Mouse (Mus musculus): ENCODE results near the gene Neurog3.

Neurog3 gene

DNA sequence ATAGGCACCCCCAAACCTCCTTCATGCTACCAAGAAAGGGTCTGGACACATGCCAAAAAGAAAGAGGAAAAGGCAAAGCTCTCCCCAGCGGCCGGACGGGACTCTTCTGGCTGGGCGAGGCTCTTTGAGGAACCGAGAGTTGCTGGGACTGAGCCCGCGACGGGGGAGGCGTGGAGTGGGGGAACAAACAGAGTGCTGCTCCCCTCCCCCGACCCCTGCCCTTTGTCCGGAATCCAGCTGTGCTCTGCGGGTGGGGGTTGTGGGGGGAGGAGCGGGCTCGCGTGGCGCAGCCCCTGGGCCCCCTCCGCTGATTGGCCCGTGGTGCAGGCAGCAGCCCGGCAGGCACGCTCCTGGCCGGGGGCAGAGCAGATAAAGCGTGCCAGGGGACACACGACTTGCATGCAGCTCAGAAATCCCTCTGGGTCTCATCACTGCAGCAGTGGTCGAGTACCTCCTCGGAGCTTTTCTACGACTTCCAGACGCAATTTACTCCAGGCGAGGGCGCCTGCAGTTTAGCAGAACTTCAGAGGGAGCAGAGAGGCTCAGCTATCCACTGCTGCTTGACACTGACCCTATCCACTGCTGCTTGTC, at the start of gene Neurog3:
Neurog3 (plus strand) TSS at position 400 of the 591 bp plus-strand sequence.
- DNase-seq (ENCODE audit: low read depth): no peak

DNA sequence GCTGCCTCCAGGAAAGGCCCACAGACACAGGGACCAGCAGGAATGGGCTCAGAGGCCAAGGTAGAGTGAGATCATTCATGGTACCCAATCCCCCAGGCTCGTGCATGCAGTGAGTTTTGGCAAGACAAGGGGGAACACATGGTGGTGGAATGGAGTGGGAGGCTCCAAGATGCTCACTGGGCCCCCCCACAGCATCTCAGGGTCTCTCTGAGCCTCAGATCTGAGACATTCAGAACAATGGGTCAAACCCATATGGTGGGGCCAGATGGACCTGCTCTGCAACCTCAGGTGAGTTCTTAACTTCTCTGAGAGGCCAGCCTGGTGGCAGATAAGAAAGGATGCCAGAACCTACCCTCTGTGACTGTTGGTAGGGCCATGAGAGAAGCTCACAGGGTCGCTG, 46.8 kb upstream of the Neurog3 start:
- DNase-seq (ENCODE audit: low read depth): no peak

DNA sequence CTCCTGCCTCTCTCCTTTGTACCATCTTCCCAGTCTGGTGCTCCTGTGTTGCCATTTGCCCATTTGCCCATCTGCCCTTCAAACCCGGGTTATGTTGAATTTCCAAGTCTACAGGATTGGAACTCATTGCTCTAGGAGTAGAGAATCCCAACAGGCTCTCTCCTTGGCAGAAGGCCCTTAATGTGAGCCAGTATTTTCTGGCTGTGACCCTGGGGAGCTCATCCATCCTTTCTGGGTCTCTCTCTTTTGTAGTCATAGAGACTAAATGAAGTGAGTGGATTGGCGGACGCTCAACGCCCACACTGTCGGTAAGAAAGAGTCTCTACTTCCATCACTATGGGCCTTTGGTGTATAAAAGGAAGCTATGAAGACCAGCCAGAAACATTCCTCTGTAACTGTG, 46.1 kb upstream of the Neurog3 start:
- DNase-seq (ENCODE audit: low read depth): no peak

DNA sequence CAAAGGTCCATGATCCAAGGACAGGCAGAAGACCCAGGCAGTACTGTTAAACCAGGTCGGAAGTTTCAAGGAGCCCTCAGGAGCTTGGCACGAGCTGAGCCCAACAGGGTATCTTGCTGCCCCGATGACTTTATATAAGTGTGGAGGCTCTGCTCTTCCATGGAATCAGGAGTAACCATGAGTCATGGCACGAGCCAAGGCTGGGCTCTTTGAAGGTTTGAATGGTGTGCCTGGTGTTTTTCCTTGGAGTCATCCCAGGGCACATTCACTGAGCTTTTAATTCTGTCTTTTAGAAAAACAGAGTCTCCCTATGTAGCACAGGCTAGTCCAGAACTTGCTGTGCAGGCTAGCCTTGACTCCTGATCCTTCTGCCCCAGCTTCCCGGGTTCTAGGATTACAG, 44.5 kb upstream of the Neurog3 start:
- DNase-seq (ENCODE audit: low read depth): no peak

DNA sequence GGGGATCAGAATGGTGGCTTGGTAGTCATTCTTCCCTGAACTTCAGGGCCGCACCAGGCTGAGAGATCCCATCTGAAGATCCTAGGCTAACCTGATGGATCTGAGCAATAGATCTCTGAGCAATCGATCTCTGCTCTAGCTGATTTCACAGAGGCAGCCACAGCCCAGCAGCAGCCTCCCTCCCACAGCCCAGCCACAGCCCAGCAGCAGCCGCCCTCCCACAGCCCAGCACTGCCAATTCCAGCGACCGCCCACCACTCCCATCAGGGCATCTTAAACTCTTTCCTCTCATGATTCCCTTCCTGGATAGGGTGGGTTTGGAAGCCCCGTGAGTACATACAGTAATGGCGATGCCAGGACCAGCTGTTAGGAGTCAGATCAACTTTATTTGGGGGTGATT, 43.8 kb upstream of the Neurog3 start:
- no peak for DNase-seq (ENCODE audit: low read depth)

DNA sequence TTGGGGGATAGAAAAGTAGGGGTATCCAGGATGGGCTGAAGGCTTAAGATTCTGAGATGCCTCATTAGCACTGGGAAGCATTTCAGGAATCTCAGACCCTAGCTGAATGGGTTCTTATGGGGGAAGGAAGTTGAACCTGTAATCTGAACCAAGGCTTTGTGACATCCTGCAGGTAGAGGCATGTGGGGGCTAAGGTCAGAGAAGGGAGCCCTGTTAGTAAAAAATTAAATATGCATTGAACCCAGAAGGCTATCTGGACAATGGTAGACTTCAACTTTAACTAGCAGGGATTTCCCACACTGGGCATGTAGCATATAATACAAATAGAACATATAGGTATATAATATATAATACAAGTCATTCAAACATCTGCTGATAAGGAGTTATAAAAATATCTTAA, 43.4 kb upstream of the Neurog3 start:
- no peak for DNase-seq (ENCODE audit: low read depth)

DNA sequence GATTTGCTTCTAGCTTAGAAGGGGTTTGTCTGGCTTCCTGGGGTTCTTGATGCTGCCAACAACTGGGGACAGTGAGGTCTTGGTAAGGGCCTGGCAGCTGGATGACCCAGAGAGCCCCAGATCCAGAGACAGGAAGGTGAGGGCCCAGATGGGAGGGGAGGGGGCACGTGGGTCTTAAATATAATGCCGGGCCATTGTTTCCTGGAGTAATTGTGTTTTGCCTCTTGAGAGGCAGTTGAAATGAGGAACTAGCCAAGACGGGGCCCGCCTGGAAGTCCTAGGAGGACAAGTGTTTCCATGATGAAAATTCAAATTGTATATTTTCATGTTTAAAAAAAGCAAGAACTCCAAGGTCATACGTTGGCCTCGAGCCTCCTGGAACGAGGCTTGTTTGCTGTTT, 39.0 kb upstream of the Neurog3 start:
- DNase-seq (ENCODE audit: low read depth): no peak

DNA sequence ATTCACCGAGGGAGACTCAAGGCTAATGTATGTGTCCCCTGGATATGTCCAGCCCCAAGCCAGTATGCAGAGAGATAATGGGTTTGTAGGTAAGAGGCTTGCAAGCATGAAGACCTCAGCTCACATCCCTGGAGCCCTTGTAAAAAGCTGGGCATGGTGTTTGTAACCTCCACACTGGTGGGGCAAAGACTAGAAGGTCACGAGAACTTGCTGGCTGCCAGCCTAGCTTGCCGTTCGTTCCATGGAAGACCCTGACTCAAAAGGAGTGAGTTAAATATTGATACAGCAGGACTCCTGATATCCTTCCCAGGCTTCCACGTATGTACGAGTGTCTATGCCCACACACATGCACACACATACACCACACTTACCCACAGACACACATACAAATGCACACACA, 38.5 kb upstream of the Neurog3 start:
- DNase-seq (ENCODE audit: low read depth): no peak

DNA sequence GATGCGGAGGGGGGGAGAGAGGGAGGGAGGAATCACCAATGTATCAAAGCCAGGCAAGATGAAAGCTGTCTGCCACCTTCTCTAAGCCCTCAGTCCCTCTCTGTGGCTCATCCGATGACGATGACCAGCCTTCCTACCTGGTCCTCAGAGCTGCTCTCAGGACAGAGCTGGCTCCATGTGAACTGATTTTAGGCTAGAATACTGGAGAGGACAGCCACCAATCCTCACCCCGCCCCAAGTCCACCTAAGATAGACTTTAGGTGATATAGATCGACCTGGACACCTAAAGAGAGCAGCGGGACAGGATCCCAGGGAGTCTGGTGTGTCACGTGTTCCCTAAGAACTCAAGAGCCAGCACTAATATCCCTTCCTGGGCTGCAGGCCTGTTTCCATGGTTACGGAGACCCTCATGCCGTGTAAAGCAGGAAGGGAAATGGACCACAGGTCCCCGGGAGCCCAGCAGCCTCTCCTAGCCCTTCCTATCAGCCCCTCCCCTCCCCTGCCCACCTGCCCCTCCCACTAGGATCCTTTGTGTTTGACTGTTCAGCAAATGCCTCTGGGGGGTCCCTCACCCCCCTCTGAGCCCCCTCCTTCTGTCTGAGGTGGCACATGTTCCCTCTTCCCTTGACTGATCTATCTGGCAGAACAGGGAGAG, 33.0 kb upstream of the Neurog3 start:
- no peak for DNase-seq (ENCODE audit: low read depth)

DNA sequence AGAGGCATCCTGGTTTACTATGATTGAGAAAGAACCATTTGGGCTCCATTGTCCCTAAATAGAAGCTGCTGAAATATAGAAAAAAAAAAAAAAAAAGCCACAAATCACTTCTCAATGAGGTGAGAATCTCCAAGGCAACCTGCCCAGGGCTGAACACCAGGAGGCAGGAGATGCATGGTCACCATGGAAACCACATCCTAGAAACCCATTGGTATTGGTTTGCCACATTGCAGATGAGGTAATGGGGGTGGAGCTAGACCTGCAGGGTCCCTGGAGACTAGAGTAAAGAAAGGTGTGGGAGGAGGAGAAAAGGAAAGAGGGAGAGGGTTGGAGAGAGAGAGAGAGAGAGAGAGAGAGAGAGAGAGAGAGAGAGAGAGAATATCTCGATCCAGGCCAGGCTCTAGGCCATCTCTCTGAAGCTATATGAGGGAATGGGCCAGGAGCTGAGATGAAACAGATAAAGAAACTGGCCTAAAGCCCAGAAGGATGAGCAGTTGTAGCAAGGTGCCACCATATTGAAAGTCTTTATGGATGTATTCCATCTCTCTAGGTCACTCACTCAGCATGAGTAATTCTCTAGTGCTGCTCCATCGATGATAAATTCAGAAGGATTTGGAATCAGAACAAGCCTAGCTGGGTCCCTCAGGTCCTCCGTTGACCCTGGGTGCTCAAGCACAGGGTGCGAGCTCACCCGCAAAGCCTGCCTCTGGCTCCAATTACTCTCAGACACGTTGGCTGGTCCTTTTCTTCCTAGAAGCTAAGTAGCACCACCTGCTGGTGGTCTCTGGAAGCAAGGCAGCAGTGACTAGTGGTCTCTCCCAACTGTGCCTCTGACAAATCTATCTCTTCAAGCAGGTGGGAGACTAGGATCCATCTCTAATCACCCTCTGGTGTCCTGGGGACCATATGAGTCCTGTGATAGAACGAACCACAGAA, 31.1 kb upstream of the Neurog3 start:
- peak; percentile 20 for DNase-seq (ENCODE audit: low read depth)

DNA sequence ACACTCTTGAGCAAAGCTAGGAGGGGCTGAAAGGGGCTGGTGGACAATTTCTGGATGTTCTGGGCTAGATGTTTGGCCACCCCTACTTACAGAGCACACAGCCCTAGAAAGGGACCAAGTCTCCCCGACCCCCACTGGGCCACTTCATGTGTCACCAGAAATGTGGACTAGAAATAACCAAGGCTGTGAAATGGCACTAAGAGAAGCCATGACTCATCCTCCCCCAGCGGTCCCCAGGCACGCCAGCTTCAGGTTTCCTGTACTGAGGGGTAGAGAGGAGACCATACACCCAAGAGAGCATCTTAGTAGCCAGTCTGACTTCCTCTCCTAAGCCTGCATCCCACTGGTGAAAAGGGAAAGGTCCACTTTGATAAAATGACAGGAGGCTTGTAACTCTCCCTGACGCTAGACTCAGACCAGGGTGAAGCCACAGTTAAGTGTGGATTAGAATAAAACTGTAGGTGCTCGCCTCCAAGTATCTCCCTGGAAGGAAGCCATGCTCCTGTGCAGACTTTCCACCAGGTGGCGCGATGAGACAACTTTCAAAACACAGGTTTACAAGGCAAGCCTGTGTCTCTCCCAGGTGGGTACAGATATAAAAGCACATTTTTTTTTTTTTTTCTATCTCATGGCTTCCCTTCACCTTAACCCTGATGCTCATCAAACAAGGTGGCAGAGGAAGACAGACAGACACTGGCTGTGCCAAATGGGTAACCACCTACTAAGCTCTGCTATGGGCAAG, 27.9 kb upstream of the Neurog3 start:
- DNase-seq (ENCODE audit: low read depth): peak; percentile 40

DNA sequence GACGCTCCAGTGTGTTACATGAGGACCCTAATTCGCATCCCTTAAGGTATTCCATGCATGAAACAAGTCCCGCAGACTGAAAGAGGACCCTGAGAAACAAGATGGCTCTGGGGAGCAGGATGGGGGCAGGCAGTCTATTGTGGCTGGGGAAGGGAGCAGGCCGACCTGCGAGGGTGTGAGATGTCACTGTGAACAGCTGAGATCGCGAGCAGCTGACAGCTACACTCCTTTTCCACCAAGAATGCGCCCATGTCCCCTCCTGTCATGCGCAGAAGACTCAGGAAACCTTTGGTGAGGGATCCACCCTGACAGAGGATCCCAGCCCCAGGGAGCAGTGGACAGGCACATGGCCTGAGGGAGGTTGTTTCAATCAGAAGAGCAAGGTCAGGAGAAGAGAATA, 25.8 kb upstream of the Neurog3 start:
- no peak for DNase-seq (ENCODE audit: low read depth)

DNA sequence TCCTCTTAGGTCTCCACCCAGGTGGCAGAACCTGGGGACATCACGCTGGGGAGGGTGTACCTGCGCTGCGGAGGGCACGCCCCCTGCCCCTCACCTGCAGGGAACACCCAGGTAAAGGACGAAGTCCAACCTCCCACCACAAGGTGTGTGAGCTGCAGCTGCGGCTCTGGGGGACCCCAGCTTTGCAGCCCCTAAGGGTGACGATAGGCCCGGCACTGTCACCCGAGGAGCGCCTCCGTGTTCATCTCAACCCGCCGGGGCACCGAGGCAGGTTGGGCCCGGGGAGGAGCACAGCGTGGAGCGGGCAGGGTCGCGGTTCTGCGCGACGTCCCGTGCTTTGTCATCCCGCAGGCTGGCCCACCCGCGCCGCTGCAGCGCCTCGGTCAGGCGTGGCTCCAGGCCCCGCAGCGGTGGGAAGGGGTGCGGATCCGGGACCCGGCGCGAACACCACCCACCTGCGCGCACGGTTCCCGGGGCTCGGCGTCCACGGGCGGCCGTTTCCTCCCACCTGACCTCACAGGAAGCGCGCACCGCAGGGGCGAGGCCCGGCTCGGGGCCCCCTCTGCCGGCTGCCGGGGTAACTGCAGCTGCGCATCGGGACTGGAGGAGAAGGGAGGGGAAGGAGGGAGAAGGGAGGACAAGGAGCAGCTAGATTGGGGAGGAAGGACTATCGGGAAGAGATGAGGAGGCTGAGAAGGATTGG, 22.2 kb upstream of the Neurog3 start:
- peak; percentile 57 for DNase-seq (ENCODE audit: low read depth)

DNA sequence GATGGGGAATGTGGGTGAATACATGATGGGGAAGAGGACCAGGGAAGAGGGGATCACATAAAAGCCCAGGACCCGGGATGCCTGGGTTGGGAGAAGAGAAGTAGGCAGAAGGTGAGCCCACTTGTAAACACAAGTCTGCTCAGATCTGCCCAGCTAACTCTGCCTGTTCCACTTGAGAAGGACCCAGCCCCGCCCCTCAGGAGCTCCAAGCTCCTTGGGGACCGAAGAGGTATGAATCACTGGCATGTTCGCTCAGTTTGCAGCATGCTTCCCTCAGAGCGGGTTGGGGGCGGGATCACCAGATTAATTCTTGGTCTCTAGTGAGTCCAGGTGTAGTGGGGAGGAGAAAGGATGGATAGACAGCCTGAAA, 21.7 kb upstream of the Neurog3 start:
- DNase-seq (ENCODE audit: low read depth): no peak

DNA sequence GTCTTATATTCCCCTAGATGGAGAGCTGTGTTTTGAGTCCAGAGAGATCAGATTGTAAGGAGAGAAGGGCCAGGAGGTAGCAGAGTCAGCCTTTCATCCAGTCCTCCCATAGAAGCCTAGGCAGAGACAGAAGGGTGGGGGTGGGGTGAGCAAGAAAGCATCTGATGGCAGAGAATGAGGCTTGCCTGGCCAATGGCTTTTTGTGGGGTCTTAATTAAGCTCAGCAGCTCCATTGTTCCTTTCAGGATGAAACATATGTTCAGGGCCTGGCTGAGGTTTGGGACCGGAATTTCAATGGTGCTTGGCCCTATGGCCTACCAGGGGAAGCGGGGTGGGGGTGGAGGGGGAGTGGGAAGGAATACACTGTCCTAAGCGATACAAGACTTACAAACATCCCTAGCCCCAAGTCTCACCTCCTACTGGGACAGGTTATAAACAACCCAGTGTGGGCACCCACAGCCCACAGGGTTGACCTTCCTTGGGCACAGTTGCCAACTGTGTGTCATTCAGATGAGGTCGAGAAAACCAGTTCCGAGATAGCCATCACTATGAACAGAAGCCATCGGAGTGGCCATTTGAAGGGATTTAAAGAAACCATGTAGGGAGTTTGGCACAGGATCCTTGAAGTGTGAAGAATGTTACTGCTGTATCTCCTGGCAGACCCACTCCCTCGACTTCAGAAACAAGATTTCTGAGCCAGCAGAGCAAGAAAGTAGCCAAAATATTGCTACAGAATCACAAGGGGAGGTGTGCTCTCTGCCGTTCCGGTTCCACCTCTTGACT, 18.8 kb upstream of the Neurog3 start:
- no peak for DNase-seq (ENCODE audit: low read depth)

DNA sequence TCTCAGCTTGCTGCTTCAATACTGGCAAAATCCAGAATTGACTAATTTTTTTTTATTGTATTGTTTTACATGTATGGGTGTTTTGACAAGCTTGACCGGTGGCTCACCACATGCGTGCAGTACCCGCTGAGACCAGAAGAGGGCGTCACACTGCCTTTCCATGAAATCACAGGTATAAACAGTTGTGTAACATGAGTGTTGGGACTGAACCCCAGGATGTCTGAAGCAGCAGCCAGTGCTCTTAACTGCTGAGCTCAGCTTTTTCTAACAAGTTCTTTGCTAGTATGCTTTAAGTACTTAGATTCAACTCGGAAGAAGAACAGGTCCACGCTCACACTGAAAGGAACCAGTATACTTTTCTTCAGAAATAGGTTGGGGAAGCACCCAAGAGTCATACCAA, 5.8 kb upstream of the Neurog3 start:
- no peak for DNase-seq (ENCODE audit: low read depth)

DNA sequence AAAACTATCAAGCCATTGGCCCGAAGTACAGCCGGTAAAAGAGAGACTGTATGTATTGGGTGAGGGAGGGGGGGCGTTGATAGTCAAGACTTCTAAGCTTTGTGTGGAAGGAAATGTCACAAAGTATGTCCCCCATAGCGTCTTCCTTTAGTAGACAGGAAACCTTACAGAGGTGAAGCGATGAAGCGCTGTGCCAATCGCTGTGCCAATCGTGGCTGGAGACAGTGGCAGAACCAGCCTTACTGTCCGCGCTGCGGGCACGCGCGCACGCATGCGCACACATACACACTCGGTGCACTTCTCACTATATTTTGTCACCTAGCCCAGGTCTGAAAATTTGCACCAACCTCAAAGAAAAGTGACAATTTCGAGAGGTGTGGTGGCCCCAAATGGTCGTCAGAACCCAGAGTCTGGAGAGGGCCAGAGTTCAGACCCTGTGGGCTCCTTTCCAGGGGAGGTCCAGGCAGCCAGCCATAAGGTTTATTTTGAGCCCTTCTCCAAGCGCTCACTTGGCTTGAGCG, 5.1 kb upstream of the Neurog3 start:
- no peak for DNase-seq (ENCODE audit: low read depth)

DNA sequence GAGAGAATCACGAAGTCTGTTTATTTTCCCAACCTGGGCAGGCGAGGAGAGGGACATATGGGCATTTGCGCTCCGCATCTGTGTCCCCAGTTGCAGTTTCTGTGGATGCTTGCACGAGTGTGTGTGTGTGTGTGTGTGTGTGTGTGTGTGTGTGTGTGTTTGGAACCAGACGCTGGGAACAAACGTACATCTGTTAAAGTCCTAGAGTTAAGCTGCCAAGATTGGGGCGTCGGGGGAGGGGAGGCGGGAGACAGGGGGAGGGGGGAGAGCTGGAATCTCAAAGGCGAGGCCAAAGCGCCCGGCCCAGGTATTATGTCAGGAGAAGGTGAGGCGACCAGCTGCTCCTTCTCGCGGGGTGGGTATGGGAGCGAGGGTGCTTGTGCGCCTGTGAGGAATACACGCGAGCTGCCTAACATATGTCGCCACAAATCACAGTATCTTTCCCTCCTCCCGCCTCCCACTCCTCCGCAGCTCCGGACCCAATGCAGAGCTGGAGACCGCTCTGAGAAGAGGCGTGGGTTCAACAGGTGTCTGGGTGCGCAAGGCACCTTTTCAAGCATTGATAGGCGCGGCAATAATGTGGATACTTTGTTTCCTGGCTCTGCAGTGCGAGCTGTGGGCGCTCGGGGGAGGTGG, 4.5 kb upstream of the Neurog3 start:
- no peak for DNase-seq (ENCODE audit: low read depth)

DNA sequence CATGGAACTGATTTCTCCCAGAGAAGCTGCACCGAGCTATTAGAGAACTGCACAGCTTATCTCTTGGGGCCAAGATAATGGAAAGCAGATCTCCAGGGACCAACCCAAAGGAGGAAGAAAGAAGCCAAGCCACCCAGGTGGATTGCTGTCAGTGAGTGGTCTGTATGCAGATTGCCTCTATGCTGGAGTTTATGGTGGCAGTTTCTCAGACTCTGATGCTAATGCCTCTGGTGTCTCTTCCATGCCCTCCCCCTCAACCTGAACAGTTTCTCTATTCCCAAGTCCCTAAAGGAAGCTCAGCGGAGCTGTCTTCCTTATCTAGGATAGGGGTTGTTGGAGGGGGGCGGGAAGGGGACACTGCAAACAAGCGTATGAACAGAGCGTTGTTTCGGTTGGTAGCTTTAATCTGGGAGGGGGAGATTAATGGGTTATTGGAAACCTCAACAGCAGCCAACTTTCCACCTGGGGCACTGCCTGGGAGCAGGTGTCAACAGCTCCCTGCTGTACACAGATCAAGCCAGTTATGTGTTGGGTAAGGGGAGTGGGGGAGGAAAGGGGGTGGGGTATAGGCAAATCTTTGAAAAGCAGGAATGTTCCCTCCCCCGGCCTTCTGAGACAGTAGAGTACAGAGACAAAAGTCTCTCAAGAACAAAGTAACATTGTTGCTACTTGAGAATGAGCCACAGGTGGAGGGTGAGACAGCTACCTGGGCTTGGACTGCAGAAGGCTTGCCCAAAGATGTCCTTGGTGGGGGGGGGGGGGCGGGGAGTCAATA, 3.0 kb downstream of the Neurog3 start:
- no peak for DNase-seq (ENCODE audit: low read depth)

DNA sequence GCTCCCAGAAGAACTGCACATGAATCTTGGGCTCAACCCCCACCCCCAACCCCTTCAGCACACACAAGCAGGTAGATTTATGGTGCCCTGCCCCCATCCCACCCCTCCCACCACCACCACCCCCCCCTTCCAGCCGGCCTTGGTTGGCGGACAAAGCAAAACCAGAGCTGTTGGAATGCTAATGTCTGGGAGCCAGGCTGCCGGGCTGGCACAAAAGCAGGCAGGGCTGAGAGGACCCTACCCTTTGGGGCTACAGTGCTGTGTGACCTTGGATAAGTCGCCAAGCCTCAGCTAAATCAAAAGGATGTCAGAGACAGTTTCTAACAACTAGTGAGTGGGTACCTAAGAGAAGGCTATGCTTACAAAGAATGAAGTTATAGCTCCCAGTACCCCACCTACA, 4.3 kb downstream of the Neurog3 start:
- DNase-seq (ENCODE audit: low read depth): no peak
